Mouse (Mus musculus): ENCODE data around the gene Nup160. TPM values are rescaled to one million over a fixed set of nuclear protein-coding genes. Genes with fewer than 3 reads are reported as not detected.

The Nup160 gene
- total and polyA plus RNA-seq, 2 experiments from 2014 or later: 13.5 to 13.7 TPM

GRCm38 (mm10) chr2:90715555-90716092, 38.6 kb downstream of the Nup160 start:
- Histone ChIP-seq H3K9ac (replicated peaks; ENCODE audit: low read length) (no peak overlapping the region), H3K4me3 (ENCODE audit: low read length) (no peak overlapping the region), H3K4me2 (ENCODE audit: low read depth, low read length) (no peak overlapping the region), H3K9me3 (ENCODE audit: low read length) (no peaks in the 10 kb centered on the region), H3K27ac (no peak overlapping the region), H3K27me3 (ENCODE audit: insufficient read depth, low read length) (no peaks in the 10 kb centered on the region), H3K4me1 (ENCODE audit: insufficient read depth, low read length) (no peaks in the 10 kb centered on the region), H3K36me3 (ENCODE audit: insufficient read depth, low read length) (peaks cover 56% of the 10 kb centered on the region)
- TF ChIP-seq CTCF (IDR thresholded peaks at IDR 0.05; ENCODE audit: low read depth): no peak
- DNase-seq (ENCODE audit: low spot score) (no peak), ATAC-seq (no peak)
- WGBS: 93% methylated on average over 7 of the region's 7 CpGs

- no peaks in the 10 kb centered on the region for H3K4me1 ChIP-seq (ENCODE audit: insufficient read depth, low read length)
- H3K36me3 ChIP-seq (ENCODE audit: insufficient read depth, low read length): peaks cover 57% of the 10 kb centered on the region
- no peak overlapping the region for H3K4me2 ChIP-seq (ENCODE audit: low read depth, low read length)
- DNase-seq (ENCODE audit: low spot score) (no peak), ATAC-seq (no peak)
- H3K9me3 ChIP-seq (ENCODE audit: low read length): no peaks in the 10 kb centered on the region
- WGBS: 95% methylated on average over 4 of the region's 4 CpGs
- no peak overlapping the region for H3K4me3 ChIP-seq (ENCODE audit: low read length)
- no peak overlapping the region for H3K27ac ChIP-seq
- TF ChIP-seq CTCF (IDR thresholded peaks at IDR 0.05; ENCODE audit: low read depth): no peak
- H3K27me3 ChIP-seq (ENCODE audit: insufficient read depth, low read length): no peaks in the 10 kb centered on the region
- no peak overlapping the region for H3K9ac ChIP-seq (replicated peaks; ENCODE audit: low read length)
These were observed 40.4 kb downstream of the Nup160 start for GRCm38 (mm10) chr2:90717366-90717765.

GRCm38 (mm10) chr2:90717948-90718347, 40.9 kb downstream of the Nup160 start:
- Histone ChIP-seq H3K36me3 (ENCODE audit: insufficient read depth, low read length) (peaks cover 57% of the 10 kb centered on the region), H3K9ac (replicated peaks; ENCODE audit: low read length) (no peak overlapping the region), H3K4me3 (ENCODE audit: low read length) (no peak overlapping the region), H3K4me2 (ENCODE audit: low read depth, low read length) (no peak overlapping the region), H3K9me3 (ENCODE audit: low read length) (no peaks in the 10 kb centered on the region), H3K4me1 (ENCODE audit: insufficient read depth, low read length) (no peaks in the 10 kb centered on the region), H3K27ac (no peak overlapping the region), H3K27me3 (ENCODE audit: insufficient read depth, low read length) (no peaks in the 10 kb centered on the region)
- WGBS: 85% methylated on average over 5 of the region's 5 CpGs
- ATAC-seq (no peak), DNase-seq (ENCODE audit: low spot score) (no peak)
- no peak for TF ChIP-seq CTCF (IDR thresholded peaks at IDR 0.05; ENCODE audit: low read depth)

- Histone ChIP-seq H3K27ac (no peak overlapping the region), H3K4me1 (ENCODE audit: insufficient read depth, low read length) (no peaks in the 10 kb centered on the region), H3K9ac (replicated peaks; ENCODE audit: low read length) (no peak overlapping the region), H3K4me3 (ENCODE audit: low read length) (no peak overlapping the region), H3K27me3 (ENCODE audit: insufficient read depth, low read length) (no peaks in the 10 kb centered on the region), H3K4me2 (ENCODE audit: low read depth, low read length) (no peak overlapping the region), H3K36me3 (ENCODE audit: insufficient read depth, low read length) (peaks cover 47% of the 10 kb centered on the region), H3K9me3 (ENCODE audit: low read length) (no peaks in the 10 kb centered on the region)
- ATAC-seq (no peak), DNase-seq (ENCODE audit: low spot score) (no peak)
- TF ChIP-seq CTCF (IDR thresholded peaks at IDR 0.05; ENCODE audit: low read depth): no peak
- WGBS: 96% methylated on average over 3 of the region's 3 CpGs
These were observed 49.8 kb downstream of the Nup160 start for GRCm38 (mm10) chr2:90726818-90727217.

GRCm38 (mm10) chr2:90735326-90735725, 58.3 kb downstream of the Nup160 start:
- no peak overlapping the region for H3K9ac ChIP-seq (replicated peaks; ENCODE audit: low read length)
- H3K9me3 ChIP-seq (ENCODE audit: low read length): no peaks in the 10 kb centered on the region
- ATAC-seq: no peak
- peaks cover 60% of the 10 kb centered on the region for H3K36me3 ChIP-seq (ENCODE audit: insufficient read depth, low read length)
- H3K4me2 ChIP-seq (ENCODE audit: low read depth, low read length): no peak overlapping the region
- H3K27me3 ChIP-seq (ENCODE audit: insufficient read depth, low read length): no peaks in the 10 kb centered on the region
- H3K4me3 ChIP-seq (ENCODE audit: low read length): no peak overlapping the region
- no peak for DNase-seq (ENCODE audit: low spot score)
- 92% methylated on average over 11 of the region's 11 CpGs for WGBS
- no peak overlapping the region for H3K27ac ChIP-seq
- no peaks in the 10 kb centered on the region for H3K4me1 ChIP-seq (ENCODE audit: insufficient read depth, low read length)
- TF ChIP-seq CTCF (IDR thresholded peaks at IDR 0.05; ENCODE audit: low read depth): no peak

- no peak overlapping the region for H3K4me3 ChIP-seq (ENCODE audit: low read length)
- H3K9ac ChIP-seq (replicated peaks; ENCODE audit: low read length): no peak overlapping the region
- no peaks in the 10 kb centered on the region for H3K4me1 ChIP-seq (ENCODE audit: insufficient read depth, low read length)
- ATAC-seq (no peak), DNase-seq (ENCODE audit: low spot score) (no peak)
- no peak overlapping the region for H3K27ac ChIP-seq
- WGBS: 93% methylated on average over 3 of the region's 3 CpGs
- TF ChIP-seq CTCF (IDR thresholded peaks at IDR 0.05; ENCODE audit: low read depth): no peak
- peaks cover 35% of the 10 kb centered on the region for H3K36me3 ChIP-seq (ENCODE audit: insufficient read depth, low read length)
- no peaks in the 10 kb centered on the region for H3K9me3 ChIP-seq (ENCODE audit: low read length)
- H3K27me3 ChIP-seq (ENCODE audit: insufficient read depth, low read length): no peaks in the 10 kb centered on the region
- no peak overlapping the region for H3K4me2 ChIP-seq (ENCODE audit: low read depth, low read length)
These were observed 61.8 kb downstream of the Nup160 start for GRCm38 (mm10) chr2:90738801-90739200.

GRCm38 (mm10) chr2:90739327-90739726, 62.3 kb downstream of the Nup160 start:
- no peak overlapping the region for H3K9ac ChIP-seq (replicated peaks; ENCODE audit: low read length)
- H3K4me2 ChIP-seq (ENCODE audit: low read depth, low read length): no peak overlapping the region
- H3K9me3 ChIP-seq (ENCODE audit: low read length): no peaks in the 10 kb centered on the region
- WGBS: 94% methylated on average over 3 of the region's 3 CpGs
- H3K27me3 ChIP-seq (ENCODE audit: insufficient read depth, low read length): no peaks in the 10 kb centered on the region
- H3K4me3 ChIP-seq (ENCODE audit: low read length): no peak overlapping the region
- no peak overlapping the region for H3K27ac ChIP-seq
- TF ChIP-seq CTCF (IDR thresholded peaks at IDR 0.05; ENCODE audit: low read depth): no peak
- ATAC-seq: no peak
- no peak for DNase-seq (ENCODE audit: low spot score)
- peaks cover 29% of the 10 kb centered on the region for H3K36me3 ChIP-seq (ENCODE audit: insufficient read depth, low read length)
- H3K4me1 ChIP-seq (ENCODE audit: insufficient read depth, low read length): no peaks in the 10 kb centered on the region

All from hindbrain, postnatal 0 days (tissue).